Mouse (Mus musculus) kidney, embryonic 16.5 days (tissue): ENCODE measurements around the gene Sc5d. TPM values are rescaled to one million over a fixed set of nuclear protein-coding genes. Genes with fewer than 3 reads are reported as not detected.

ENCODE experiments used
- ATAC-seq: fragments of 200-750 bp; cut with Nextera tagmentation; 2 replicates; pipeline ENCODE4 v1.8.0; 2017; ENCODE audit warnings: moderate TSS enrichment; ENCODE audit not compliant: low FRiP score, low TSS enrichment
- H3K27ac ChIP-seq: fragments of 300-500 bp; sonication (generic); 2 replicates; pipeline ENCODE4 v1.5.1; 2014; ENCODE audit warnings: low read length
- H3K27me3 ChIP-seq: fragments of 300-500 bp; sonication (generic); 2 replicates; pipeline ENCODE4 v1.6.1; 2014; ENCODE audit warnings: low read length, control low read depth, mixed read lengths; ENCODE audit not compliant: insufficient read depth
- H3K36me3 ChIP-seq: fragments of 300-500 bp; sonication (generic); 2 replicates; pipeline ENCODE4 v1.6.1; 2014; ENCODE audit warnings: low read length, control low read depth, mixed read lengths; ENCODE audit not compliant: insufficient read depth
- H3K4me1 ChIP-seq: fragments of 300-500 bp; sonication (generic); 2 replicates; pipeline ENCODE4 v1.6.1; 2014; ENCODE audit warnings: low read length, control low read depth, mixed read lengths; ENCODE audit not compliant: insufficient read depth
- H3K4me2 ChIP-seq: fragments of 300-500 bp; sonication (generic); replicated peaks from 2 replicates; pipeline ENCODE4 v1.6.1; 2014; ENCODE audit warnings: low read depth, low read length
- H3K4me3 ChIP-seq: fragments of 300-500 bp; sonication (generic); 2 replicates; pipeline ENCODE4 v1.5.1; 2014; ENCODE audit warnings: mild to moderate bottlenecking, low read length
- H3K9ac ChIP-seq: fragments of 300-500 bp; sonication (generic); replicated peaks from 2 replicates; pipeline ENCODE4 v1.6.1; 2014; ENCODE audit warnings: low read length
- H3K9me3 ChIP-seq: fragments of 300-500 bp; sonication (generic); 2 replicates; pipeline ENCODE4 v1.6.1; 2016; ENCODE audit warnings: low read length, control low read depth
- WGBS: fragments of 180-500 bp; shearing (Covaris S2); extraction: QIAGEN DNeasy Blood & Tissue Kit; methylation state at CpG from one replicate; pipeline ENCODE4 v1.1.7; 2014; 5-methylcytosine and 5-hydroxymethylcytosine counted together
- polyA plus RNA-seq: library from polyadenylated mRNA; unstranded; fragments of >200 nt; fragmentation: Nextera tagmentation; extraction: Ambion mirVana; gene quantifications from 2 replicates; pipeline ENCODE4 v1.2.1, GENCODE M21; 2015

Sc5d gene
- polyA plus RNA-seq, 1 experiment from 2014 or later, result 33.8 TPM

GRCm38 (mm10) chr9:42231116-42231515, 32.9 kb downstream of the Sc5d start:
- 22% methylated on average over 5 of the region's 5 CpGs for WGBS
- no peak overlapping the region for H3K9ac ChIP-seq
- peaks cover 8% of the 10 kb centered on the region for H3K4me1 ChIP-seq
- ATAC-seq, result 0 out of 2 replicates have a peak, but pooled peaks have one; percentile 42
- no peaks in the 10 kb centered on the region for H3K9me3 ChIP-seq
- H3K4me2 ChIP-seq, result no peak overlapping the region
- no peak overlapping the region for H3K27ac ChIP-seq
- no peak overlapping the region for H3K4me3 ChIP-seq
- H3K36me3 ChIP-seq, result no peaks in the 10 kb centered on the region
- H3K27me3 ChIP-seq, result peaks cover under 1% of the 10 kb centered on the region; the same call in 1 of the 2 replicates

- Histone ChIP-seq H3K36me3 (no peaks in the 10 kb centered on the region), H3K9me3 (no peaks in the 10 kb centered on the region), H3K4me2 (no peak overlapping the region), H3K4me3 (no peak overlapping the region), H3K4me1 (peaks cover 8% of the 10 kb centered on the region), H3K27ac (no peak overlapping the region), H3K27me3 (peaks cover 3% of the 10 kb centered on the region; the same call in 1 of the 2 replicates), H3K9ac (no peak overlapping the region)
- ATAC-seq, result no peak
- WGBS, result 86% methylated on average over 2 of the region's 2 CpGs
These were observed 33.7 kb downstream of the Sc5d start for GRCm38 (mm10) chr9:42230333-42230732.

DNA sequence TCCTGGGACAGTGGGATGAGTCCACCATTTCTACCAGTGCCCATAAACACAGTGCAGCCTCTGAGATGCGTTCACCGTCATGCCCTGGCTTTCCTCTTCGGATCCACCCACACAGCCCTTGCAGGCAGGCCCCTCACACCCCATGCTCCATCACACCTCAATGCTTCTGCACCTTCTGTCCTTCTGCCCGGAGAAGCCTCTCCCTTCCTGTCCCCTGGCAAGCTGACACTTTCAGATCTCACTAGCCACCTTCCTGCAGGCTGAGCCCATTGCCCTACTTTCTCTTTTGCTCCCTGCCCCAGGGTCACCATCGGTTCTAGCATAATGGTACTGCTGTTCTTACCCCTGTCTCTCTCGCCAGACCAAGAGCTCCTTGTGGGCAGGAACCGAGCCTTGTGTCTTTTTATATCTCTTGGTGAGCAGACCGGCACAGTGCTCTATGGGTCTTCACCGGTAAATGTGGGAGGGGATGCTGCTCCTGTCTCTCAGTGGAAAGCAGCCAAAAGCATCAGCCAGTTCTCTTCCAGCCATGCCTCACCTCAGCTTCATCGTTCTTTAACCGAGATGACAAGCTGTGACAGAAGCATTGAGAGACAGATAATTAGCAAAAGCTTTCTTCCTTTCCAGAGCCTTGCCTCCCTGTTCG, 34.5 kb downstream of the Sc5d start:
- H3K9ac ChIP-seq, result no peak overlapping the region

GRCm38 (mm10) chr9:42227804-42228203, 36.3 kb downstream of the Sc5d start:
- no peak overlapping the region for H3K9ac ChIP-seq
- WGBS, result 73% methylated on average over 1 of the region's 1 CpGs
- H3K4me3 ChIP-seq, result no peak overlapping the region
- no peak for ATAC-seq
- no peak overlapping the region for H3K4me2 ChIP-seq
- no peaks in the 10 kb centered on the region for H3K9me3 ChIP-seq
- no peaks in the 10 kb centered on the region for H3K36me3 ChIP-seq
- peaks cover 3% of the 10 kb centered on the region; the same call in 1 of the 2 replicates for H3K27me3 ChIP-seq
- H3K4me1 ChIP-seq, result peaks cover 8% of the 10 kb centered on the region
- H3K27ac ChIP-seq, result no peak overlapping the region

More for the DNA sequence above, 34.5 kb downstream of the Sc5d start:
- H3K4me2 ChIP-seq, result peak overlapping the region; percentile 2; the same call in 1 of the 2 replicates
- H3K4me3 ChIP-seq, result no peak overlapping the region
- ATAC-seq, result no peak
- H3K36me3 ChIP-seq, result no peaks in the 10 kb centered on the region
- H3K27ac ChIP-seq, result no peak overlapping the region
- no peaks in the 10 kb centered on the region for H3K9me3 ChIP-seq
- H3K4me1 ChIP-seq, result peaks cover 8% of the 10 kb centered on the region
- H3K27me3 ChIP-seq, result peaks cover 3% of the 10 kb centered on the region; the same call in 1 of the 2 replicates
- 34% methylated on average over 12 of the region's 12 CpGs for WGBS

DNA sequence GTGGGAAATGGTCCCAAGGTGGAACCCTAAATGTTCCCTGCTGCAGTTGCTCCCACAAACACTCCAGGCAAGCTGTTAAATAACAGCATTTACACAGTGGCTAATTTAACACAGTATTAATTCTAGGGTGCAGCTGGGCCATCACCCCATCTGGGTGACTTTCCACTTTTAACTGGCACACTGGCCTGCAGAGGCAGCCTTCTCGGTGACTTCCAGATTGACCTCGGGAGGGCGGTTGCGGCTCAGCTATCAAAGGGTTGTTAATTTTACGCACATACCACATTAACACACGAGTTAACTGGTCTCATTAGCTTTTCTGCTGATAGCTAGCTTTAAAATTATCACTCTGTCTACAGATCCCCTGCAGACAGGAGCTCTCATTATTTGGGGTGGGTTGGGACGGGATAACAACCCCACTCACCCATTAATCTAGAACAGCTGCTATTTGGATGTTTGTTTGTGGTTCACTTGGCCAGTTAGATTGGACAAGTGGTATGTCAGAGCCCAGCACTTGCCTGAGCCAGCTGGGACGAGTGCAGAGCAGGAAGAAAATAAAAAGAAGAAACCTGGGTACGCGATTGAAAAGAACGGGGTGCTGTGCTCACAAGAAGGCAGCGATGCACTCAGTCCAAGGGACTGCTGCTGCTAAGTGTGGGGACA, 44.9 kb downstream of the Sc5d start:
- no peaks in the 10 kb centered on the region for H3K27me3 ChIP-seq
- 23% methylated on average over 12 of the region's 12 CpGs for WGBS
- ATAC-seq, result no peak

DNA sequence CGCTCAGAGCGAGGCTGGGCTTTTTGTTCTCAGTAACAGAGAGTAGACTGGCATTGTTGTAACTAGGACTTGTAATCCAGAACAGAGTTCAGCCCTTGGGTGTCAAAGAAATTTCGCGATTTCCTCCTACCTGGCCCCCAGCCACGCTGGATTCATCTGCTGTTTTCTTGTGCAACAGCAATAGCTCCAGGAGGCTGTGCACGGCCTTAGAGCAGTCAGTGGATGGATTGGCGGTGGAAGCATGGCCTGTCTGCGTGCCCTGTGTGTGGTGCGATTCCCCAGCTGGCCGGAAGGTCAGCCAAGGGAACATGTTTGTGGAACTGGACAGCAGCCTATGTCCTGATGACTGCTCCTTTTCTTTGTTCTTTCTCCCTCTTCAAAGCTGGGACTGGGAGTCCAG, 46.4 kb downstream of the Sc5d start:
- peaks cover 23% of the 10 kb centered on the region for H3K4me1 ChIP-seq
- no peaks in the 10 kb centered on the region for H3K27me3 ChIP-seq
- no peaks in the 10 kb centered on the region for H3K9me3 ChIP-seq
- no peaks in the 10 kb centered on the region for H3K36me3 ChIP-seq
- 74% methylated on average over 10 of the region's 10 CpGs for WGBS
- H3K4me3 ChIP-seq, result no peak overlapping the region
- no peak overlapping the region for H3K9ac ChIP-seq
- no peak; the same call in 1 of the 2 replicates for ATAC-seq
- no peak overlapping the region for H3K4me2 ChIP-seq
- H3K27ac ChIP-seq, result no peak overlapping the region

More for the DNA sequence above, 44.9 kb downstream of the Sc5d start:
- no peak overlapping the region for H3K9ac ChIP-seq
- no peak overlapping the region for H3K4me3 ChIP-seq
- no peaks in the 10 kb centered on the region for H3K9me3 ChIP-seq
- H3K36me3 ChIP-seq, result no peaks in the 10 kb centered on the region
- H3K27ac ChIP-seq, result no peak overlapping the region
- H3K4me1 ChIP-seq, result peaks cover 23% of the 10 kb centered on the region
- H3K4me2 ChIP-seq, result no peak overlapping the region; the same call in 1 of the 2 replicates

- no peaks in the 10 kb centered on the region for H3K27me3 ChIP-seq
- no peak for ATAC-seq
- WGBS, result 78% methylated on average over 1 of the region's 1 CpGs
- H3K9ac ChIP-seq, result no peak overlapping the region
- H3K4me2 ChIP-seq, result no peak overlapping the region
- H3K9me3 ChIP-seq, result no peaks in the 10 kb centered on the region
- H3K36me3 ChIP-seq, result no peaks in the 10 kb centered on the region
- H3K27ac ChIP-seq, result no peak overlapping the region
- H3K4me3 ChIP-seq, result no peak overlapping the region
- peaks cover 14% of the 10 kb centered on the region for H3K4me1 ChIP-seq
These were observed 49.9 kb downstream of the Sc5d start for GRCm38 (mm10) chr9:42214116-42214515.

GRCm38 (mm10) chr9:42213142-42213541, 50.9 kb downstream of the Sc5d start:
- H3K4me2 ChIP-seq, result no peak overlapping the region
- peaks cover 5% of the 10 kb centered on the region; the same call in 1 of the 2 replicates for H3K4me1 ChIP-seq
- H3K4me3 ChIP-seq, result no peak overlapping the region
- WGBS, result 88% methylated on average over 1 of the region's 1 CpGs
- no peaks in the 10 kb centered on the region for H3K27me3 ChIP-seq
- no peaks in the 10 kb centered on the region for H3K36me3 ChIP-seq
- H3K9me3 ChIP-seq, result no peaks in the 10 kb centered on the region
- no peak overlapping the region for H3K27ac ChIP-seq
- no peak overlapping the region for H3K9ac ChIP-seq
- no peak for ATAC-seq

DNA sequence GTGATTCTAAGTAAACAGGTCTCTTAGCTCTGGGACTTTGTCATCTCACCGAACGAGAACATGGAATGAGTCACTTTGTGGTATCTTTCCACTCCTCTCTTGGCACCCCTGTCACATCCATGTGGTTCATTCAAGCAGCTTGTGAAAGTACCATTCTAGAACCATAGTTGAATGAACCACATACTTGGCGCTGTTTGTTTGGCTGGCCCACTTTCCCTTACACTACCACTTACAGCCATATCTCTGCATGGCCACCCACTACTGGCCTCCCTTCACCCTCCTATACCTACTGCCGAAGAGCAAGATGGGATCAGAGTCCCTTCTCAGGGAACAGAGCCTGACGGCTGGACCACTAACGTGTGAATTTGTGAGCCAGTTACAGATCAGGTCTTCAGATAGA, 54.4 kb downstream of the Sc5d start:
- ATAC-seq, result no peak
- 87% methylated on average over 6 of the region's 6 CpGs for WGBS
- no peaks in the 10 kb centered on the region for H3K9me3 ChIP-seq
- peaks cover 13% of the 10 kb centered on the region; the same call in 1 of the 2 replicates for H3K4me1 ChIP-seq
- H3K4me2 ChIP-seq, result no peak overlapping the region
- no peak overlapping the region for H3K9ac ChIP-seq
- H3K4me3 ChIP-seq, result no peak overlapping the region
- no peaks in the 10 kb centered on the region for H3K36me3 ChIP-seq
- H3K27ac ChIP-seq, result no peak overlapping the region
- no peaks in the 10 kb centered on the region for H3K27me3 ChIP-seq

DNA sequence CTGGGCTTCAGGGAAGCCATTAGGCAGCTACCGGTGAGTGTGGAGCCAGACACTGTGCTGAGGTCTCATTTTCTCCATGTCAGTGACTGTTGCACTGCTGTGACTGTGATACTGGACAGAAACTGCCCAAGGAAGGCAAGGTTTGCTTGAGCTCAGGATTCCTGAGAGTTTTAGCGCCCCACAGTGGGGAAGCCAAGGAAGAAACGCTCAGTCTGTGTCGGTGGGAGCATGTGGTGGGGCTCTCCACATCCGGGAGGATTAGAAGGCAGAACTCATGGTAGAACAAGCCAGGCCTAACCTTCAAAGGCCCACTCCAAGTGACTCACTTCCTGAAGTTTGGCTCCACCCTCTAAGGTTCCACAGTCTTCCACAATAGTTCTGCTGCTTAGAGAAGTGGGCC, 55.6 kb downstream of the Sc5d start:
- H3K4me2 ChIP-seq, result no peak overlapping the region
- ATAC-seq, result peak; percentile 49; the same call in 1 of the 2 replicates
- 28% methylated on average over 5 of the region's 5 CpGs for WGBS

More for the DNA sequence above, 55.6 kb downstream of the Sc5d start:
- no peaks in the 10 kb centered on the region for H3K36me3 ChIP-seq
- no peaks in the 10 kb centered on the region for H3K27me3 ChIP-seq
- peaks cover 13% of the 10 kb centered on the region; the same call in 1 of the 2 replicates for H3K4me1 ChIP-seq
- H3K27ac ChIP-seq, result no peak overlapping the region
- no peak overlapping the region for H3K4me3 ChIP-seq
- no peaks in the 10 kb centered on the region for H3K9me3 ChIP-seq
- no peak overlapping the region for H3K9ac ChIP-seq
